Mouse (Mus musculus): Measurements from ENCODE around the gene Snupn.

DNA sequence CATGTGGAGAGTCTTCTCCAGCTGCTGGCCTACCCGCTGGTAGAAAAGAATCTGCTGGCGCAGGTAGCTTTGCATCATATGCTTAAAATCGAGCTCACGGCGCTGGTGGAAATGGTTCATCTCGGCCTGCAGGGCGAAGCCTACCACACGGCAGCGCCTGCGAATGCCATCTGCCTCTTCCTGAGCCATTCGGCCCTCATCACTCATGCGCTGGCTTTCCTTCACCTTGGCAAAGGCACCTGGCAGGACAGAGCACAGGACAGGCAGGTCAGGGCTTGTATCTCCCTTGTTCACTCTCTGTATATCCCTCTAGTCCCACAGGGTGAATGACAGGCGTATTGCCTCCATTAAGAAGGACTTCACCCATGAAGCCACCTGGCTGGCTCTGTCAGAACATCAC lies 32.2 kb upstream of the Snupn start:
- TF ChIP-seq HCFC1 (IDR thresholded peaks at IDR 0.05; ENCODE audit: borderline replicate concordance, insufficient read depth, low read length) (no peak), ZNF384 (IDR thresholded peaks at IDR 0.05; ENCODE audit: low read depth, low read length) (no peak), CHD2 (IDR thresholded peaks at IDR 0.05; ENCODE audit: low read depth, low read length) (no peak), MAFK (IDR thresholded peaks at IDR 0.05; ENCODE audit: insufficient read depth, low read depth, low read length) (no peak), ZC3H11A (IDR thresholded peaks at IDR 0.05; ENCODE audit: borderline replicate concordance, low read depth, low read length) (no peak)

Measured in ES-E14 (cell line).